Mouse (Mus musculus) layer of hippocampus, adult 9-11 months (tissue): ENCODE results near the gene Acvr1b.

Experiments
- DNase-seq: peaks from one replicate; pipeline ENCODE4 v3.0.0; 2022

Gene Acvr1b

GRCm38 (mm10) chr15:101255842-101256462, 82.1 kb downstream of the Acvr1b start:
- no peak for DNase-seq

GRCm38 (mm10) chr15:101256463-101257206, 82.8 kb downstream of the Acvr1b start:
- no peak for DNase-seq

- no peak for DNase-seq
Measured at GRCm38 (mm10) chr15:101258420-101258819, 84.6 kb downstream of the Acvr1b start.

- DNase-seq, result no peak
Measured at GRCm38 (mm10) chr15:101259922-101260321, 86.1 kb downstream of the Acvr1b start.

GRCm38 (mm10) chr15:101260387-101260786, 86.5 kb downstream of the Acvr1b start:
- no peak for DNase-seq

- no peak for DNase-seq
Measured at GRCm38 (mm10) chr15:101260874-101261622, 87.2 kb downstream of the Acvr1b start.

- no peak for DNase-seq
Measured at GRCm38 (mm10) chr15:101262502-101262901, 88.6 kb downstream of the Acvr1b start.
